Mouse (Mus musculus): Measurements from ENCODE around the gene Tmprss11b.
"Not testable (repeated sequence)": the region's sequence is repeated elsewhere in the genome, so short reads cannot be mapped to it uniquely, and the experiment has no call there.

Gene Tmprss11b

GRCm38 (mm10) chr5:86676262-86676661 lies at the start of gene Tmprss11b:
Tmprss11b (minus strand) TSS chr5:86676362.
- no peak for DNase-seq (ENCODE audit: extremely low spot score, low read depth, low spot score)

GRCm38 (mm10) chr5:86725021-86725420 lies 48.9 kb upstream of the Tmprss11b start:
- no peak for DNase-seq (ENCODE audit: extremely low spot score, low read depth, low spot score)

- DNase-seq (ENCODE audit: extremely low spot score, low read depth, low spot score), result no peak
Measured at GRCm38 (mm10) chr5:86722820-86723460, 46.8 kb upstream of the Tmprss11b start.

DNA sequence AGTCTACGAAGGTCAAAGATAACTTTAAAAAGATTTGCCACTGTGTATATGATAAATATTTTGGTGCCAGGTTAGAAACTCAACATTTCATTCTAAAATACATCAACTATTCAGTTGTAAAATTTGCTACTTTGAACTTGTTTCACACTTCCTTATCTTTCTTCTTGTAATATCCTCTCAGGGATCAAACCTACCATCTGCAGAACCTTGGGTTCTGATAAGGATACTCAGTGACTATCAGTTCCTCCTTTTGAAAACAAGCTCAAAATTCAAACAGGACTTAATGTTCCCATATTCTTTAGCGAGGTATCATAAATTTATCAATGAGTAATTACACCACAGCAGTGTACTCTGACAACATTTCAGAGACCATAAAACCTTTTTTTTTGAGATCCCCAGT lies 38.8 kb upstream of the Tmprss11b start:
- DNase-seq (ENCODE audit: extremely low spot score, low read depth, low spot score), result no peak

DNA sequence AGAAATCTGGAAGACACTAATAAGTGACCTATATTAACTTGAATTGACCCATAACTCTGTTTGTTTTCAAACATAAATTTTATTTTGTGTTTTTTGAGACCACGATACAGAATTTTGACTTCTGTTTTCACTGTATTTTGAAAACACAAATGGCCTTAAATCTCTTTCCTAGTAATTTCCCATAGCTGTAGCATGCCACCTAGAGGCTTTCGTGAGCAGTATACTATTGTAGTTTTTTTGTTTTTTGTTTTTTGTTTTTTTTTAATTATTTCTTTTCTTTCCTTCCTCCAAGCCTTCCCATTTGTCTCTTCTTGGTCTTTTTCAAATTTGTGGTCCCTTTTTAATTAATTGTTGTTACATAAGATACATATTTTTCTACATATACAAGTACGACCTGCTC lies 28.8 kb upstream of the Tmprss11b start:
- no peak for DNase-seq (ENCODE audit: extremely low spot score, low read depth, low spot score)

GRCm38 (mm10) chr5:86684667-86685066 lies 8.5 kb upstream of the Tmprss11b start:
- peak; percentile 6 for DNase-seq (ENCODE audit: extremely low spot score, low read depth, low spot score)

- DNase-seq (ENCODE audit: extremely low spot score, low read depth, low spot score), result not testable (repeated sequence)
Measured at GRCm38 (mm10) chr5:86649185-86649584, 27.0 kb downstream of the Tmprss11b start.

DNA sequence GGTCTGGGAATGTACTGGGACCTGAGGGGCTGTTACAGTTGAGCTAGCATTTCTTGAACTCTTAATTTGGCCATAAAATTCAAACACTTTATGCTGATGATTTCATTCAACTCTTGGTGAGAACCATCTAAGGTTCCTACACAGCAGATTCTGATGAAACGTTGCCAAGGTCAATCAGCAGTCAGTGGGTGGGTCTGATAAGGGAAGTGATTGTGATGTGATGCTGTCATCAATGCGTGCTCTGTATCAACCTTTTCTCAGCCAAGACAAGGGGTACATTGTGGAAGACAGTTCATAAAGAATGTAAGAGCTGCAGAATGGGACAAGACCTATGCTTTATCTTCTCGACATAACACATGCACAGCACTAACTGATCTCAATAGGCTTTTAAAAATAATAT lies 35.4 kb downstream of the Tmprss11b start:
- DNase-seq (ENCODE audit: extremely low spot score, low read depth, low spot score), result no peak

DNA sequence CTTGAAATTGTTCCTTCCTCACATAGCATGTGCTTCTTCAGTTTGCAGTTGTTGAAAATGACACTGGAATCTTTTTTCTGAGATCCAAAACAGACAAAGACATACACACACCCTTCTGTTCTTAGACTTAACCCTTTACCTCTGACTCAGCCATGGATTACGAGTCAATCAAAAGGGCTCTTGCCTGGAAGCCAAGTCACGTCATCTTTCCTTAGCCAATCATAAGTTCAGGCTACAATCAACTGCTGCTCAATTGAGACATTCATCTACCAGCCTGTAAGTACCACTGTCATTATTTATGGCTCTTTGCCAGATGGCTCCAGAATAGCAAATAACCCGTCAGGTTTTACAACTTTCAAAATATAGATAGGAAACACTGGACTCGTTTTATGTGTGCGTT lies 43.8 kb downstream of the Tmprss11b start, which contains the start of gene Tmprss11f:
Gene Tmprss11f, minus strand, starts transcription at position 101 of the 400 bp plus-strand sequence.
- DNase-seq (ENCODE audit: extremely low spot score, low read depth, low spot score), result no peak

DNA sequence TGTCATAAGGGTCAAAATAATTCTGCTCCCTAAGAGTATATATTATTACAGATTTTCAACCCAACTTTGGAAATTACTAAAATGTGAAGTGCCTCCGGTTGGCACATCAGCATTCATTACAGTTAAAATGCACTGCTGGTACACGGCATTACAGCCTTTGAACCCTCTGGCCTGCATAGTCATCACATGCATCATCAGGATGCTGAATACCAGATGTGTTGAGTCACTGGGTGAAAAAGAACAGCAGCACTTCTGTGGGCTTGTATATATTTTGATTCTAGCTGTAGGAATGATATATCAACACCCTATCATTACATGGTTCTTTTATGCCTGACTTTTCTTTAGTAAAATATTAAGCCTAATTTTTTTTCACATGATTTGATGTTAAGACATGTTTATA lies 45.5 kb downstream of the Tmprss11b start:
- DNase-seq (ENCODE audit: extremely low spot score, low read depth, low spot score), result no peak

- no peak for DNase-seq (ENCODE audit: extremely low spot score, low read depth, low spot score)
Measured at GRCm38 (mm10) chr5:86621778-86622177, 54.4 kb downstream of the Tmprss11b start.

Data from hindlimb bud, embryonic 11.5 days (tissue).